Mouse (Mus musculus) frontal cortex, postnatal 36 days (tissue): ENCODE data around the gene Olfr341.

Source experiments
- DNase-seq, 2 experiments: peaks; one replicate each; pipeline ENCODE4 v3.0.0; 2022; ENCODE audit warnings: low spot score in 2 of 2

The Olfr341 gene

GRCm38 (mm10) chr2:36482368-36482767, at the start of gene Olfr341:
Gene Olfr341 (minus strand): TSS chr2:36482468.
- DNase-seq = no peak

- no peak for DNase-seq
These were observed 42.4 kb upstream of the Olfr341 start, which contains the start of gene Olfr342 for GRCm38 (mm10) chr2:36524698-36525097. Gene Olfr342 (plus strand): TSS chr2:36524998.

GRCm38 (mm10) chr2:36473634-36474033, 8.6 kb downstream of the Olfr341 start:
- no peak for DNase-seq

GRCm38 (mm10) chr2:36452287-36452686, 30.0 kb downstream of the Olfr341 start, which contains the start of gene Olfr340:
Gene Olfr340 (plus strand): TSS chr2:36452587.
- no peak for DNase-seq
